Mouse (Mus musculus): ENCODE results near the gene Tssc4. TPM values are rescaled to one million over a fixed set of nuclear protein-coding genes. Genes with fewer than 3 reads are reported as not detected.

The Tssc4 gene
- polyA plus RNA-seq, 2 experiments, result 26.9 to 38.5 TPM

GRCm38 (mm10) chr7:143055499-143056186 lies 13.4 kb upstream of the Tssc4 start:
- H3K9me3 ChIP-seq (ENCODE audit: control insufficient read depth, low read length), result no peaks in the 10 kb centered on the region
- H3K4me1 ChIP-seq (replicated peaks; ENCODE audit: control insufficient read depth in 2 of 2, insufficient read depth in 2 of 2, low read length in 1 of 2), result peaks cover 47 to 69% of the 10 kb centered on the region in 2 experiments
- no peaks in the 10 kb centered on the region for H3K27me3 ChIP-seq (ENCODE audit: control insufficient read depth, insufficient read depth, low read length)
- H3K4me3 ChIP-seq (ENCODE audit: insufficient read depth in 1 of 2, low read depth in 2 of 2, low read length in 2 of 2), result no peak overlapping the region
- WGBS (ENCODE audit: insufficient replicate concordance), result 32% methylated on average over 11 of the region's 11 CpGs
- peak overlapping the region; percentile 87 for H3K4me2 ChIP-seq (ENCODE audit: low read depth)
- ATAC-seq (ENCODE audit: insufficient read depth), result no peak
- TF ChIP-seq EP300 (IDR thresholded peaks at IDR 0.05; ENCODE audit: low read depth) (no peak), CTCF (IDR thresholded peaks at IDR 0.05; ENCODE audit: low read depth) (no peak)
- no peaks in the 10 kb centered on the region for H3K36me3 ChIP-seq (replicated peaks; ENCODE audit: control insufficient read depth, insufficient read depth, low read depth)
- no peak for DNase-seq (ENCODE audit: low read depth in 3 of 3, low spot score in 3 of 3)
- H3K27ac ChIP-seq, result no peak overlapping the region
- H3K9ac ChIP-seq (replicated peaks), result no peak overlapping the region

- Histone ChIP-seq H3K9ac (replicated peaks) (no peak overlapping the region), H3K4me3 (ENCODE audit: insufficient read depth in 1 of 2, low read depth in 2 of 2, low read length in 2 of 2) (no peak overlapping the region), H3K27ac (peak overlapping the region; percentile 53; the same call in 1 of the 2 replicates), H3K4me2 (ENCODE audit: low read depth) (peak overlapping the region; percentile 60), H3K36me3 (replicated peaks; ENCODE audit: control insufficient read depth, insufficient read depth, low read depth) (0 out of 2 replicates have a peak, but pooled peaks cover 3% of the 10 kb centered on the region), H3K27me3 (ENCODE audit: control insufficient read depth, insufficient read depth, low read length) (no peaks in the 10 kb centered on the region), H3K9me3 (ENCODE audit: control insufficient read depth, low read length) (no peaks in the 10 kb centered on the region), H3K4me1 (replicated peaks; ENCODE audit: control insufficient read depth in 2 of 2, insufficient read depth in 2 of 2, low read length in 1 of 2) (peaks cover 43 to 67% of the 10 kb centered on the region in 2 experiments)
- DNase-seq (ENCODE audit: low read depth in 3 of 3, low spot score in 3 of 3) (no peak), ATAC-seq (ENCODE audit: insufficient read depth) (no peak)
- WGBS (ENCODE audit: insufficient replicate concordance), result 34% methylated on average over 5 of the region's 5 CpGs
- TF ChIP-seq EP300 (IDR thresholded peaks at IDR 0.05; ENCODE audit: low read depth) (no peak), CTCF (IDR thresholded peaks at IDR 0.05; ENCODE audit: low read depth) (no peak)
Measured at GRCm38 (mm10) chr7:143057023-143057422, 12.0 kb upstream of the Tssc4 start.

- peaks cover 43 to 64% of the 10 kb centered on the region in 2 experiments for H3K4me1 ChIP-seq (replicated peaks; ENCODE audit: control insufficient read depth in 2 of 2, insufficient read depth in 2 of 2, low read length in 1 of 2)
- H3K9ac ChIP-seq (replicated peaks), result no peak overlapping the region; the same call in 1 of the 2 replicates
- H3K27me3 ChIP-seq (ENCODE audit: control insufficient read depth, insufficient read depth, low read length), result no peaks in the 10 kb centered on the region
- no peak overlapping the region for H3K4me3 ChIP-seq (ENCODE audit: insufficient read depth in 1 of 2, low read depth in 2 of 2, low read length in 2 of 2)
- H3K36me3 ChIP-seq (replicated peaks; ENCODE audit: control insufficient read depth, insufficient read depth, low read depth), result peaks cover 3% of the 10 kb centered on the region; the same call in 1 of the 2 replicates
- DNase-seq (ENCODE audit: low read depth in 3 of 3, low spot score in 3 of 3), result peak; percentile 51 to 64 (median 54)
- peak; percentile 64 for ATAC-seq (ENCODE audit: insufficient read depth)
- WGBS (ENCODE audit: insufficient replicate concordance), result 6% methylated on average over 9 of the region's 9 CpGs
- peak overlapping the region; percentile 60 for H3K4me2 ChIP-seq (ENCODE audit: low read depth)
- TF ChIP-seq CTCF (IDR thresholded peaks at IDR 0.05; ENCODE audit: low read depth) (no peak), EP300 (IDR thresholded peaks at IDR 0.05; ENCODE audit: low read depth) (peak; percentile 75)
- H3K27ac ChIP-seq, result peak overlapping the region; percentile 53
- no peaks in the 10 kb centered on the region for H3K9me3 ChIP-seq (ENCODE audit: control insufficient read depth, low read length)
Measured at GRCm38 (mm10) chr7:143057667-143058220, 11.3 kb upstream of the Tssc4 start.

GRCm38 (mm10) chr7:143058221-143058697 lies 10.8 kb upstream of the Tssc4 start:
- DNase-seq (ENCODE audit: low read depth in 3 of 3, low spot score in 3 of 3) (no peak), ATAC-seq (ENCODE audit: insufficient read depth) (peak; percentile 26)
- Histone ChIP-seq H3K27ac (peak overlapping the region; percentile 8), H3K9me3 (ENCODE audit: control insufficient read depth, low read length) (no peaks in the 10 kb centered on the region), H3K27me3 (ENCODE audit: control insufficient read depth, insufficient read depth, low read length) (no peaks in the 10 kb centered on the region), H3K36me3 (replicated peaks; ENCODE audit: control insufficient read depth, insufficient read depth, low read depth) (peaks cover 4% of the 10 kb centered on the region; the same call in 1 of the 2 replicates), H3K4me2 (ENCODE audit: low read depth) (peak overlapping the region; percentile 60), H3K9ac (replicated peaks) (no peak overlapping the region), H3K4me3 (ENCODE audit: insufficient read depth in 1 of 2, low read depth in 2 of 2, low read length in 2 of 2) (no peak overlapping the region), H3K4me1 (replicated peaks; ENCODE audit: control insufficient read depth in 2 of 2, insufficient read depth in 2 of 2, low read length in 1 of 2) (peaks cover 43 to 64% of the 10 kb centered on the region in 2 experiments)
- no peak for TF ChIP-seq EP300 (IDR thresholded peaks at IDR 0.05; ENCODE audit: low read depth)
- TF ChIP-seq CTCF (IDR thresholded peaks at IDR 0.05; ENCODE audit: low read depth), result no peak
- WGBS (ENCODE audit: insufficient replicate concordance), result 19% methylated on average over 5 of the region's 5 CpGs

GRCm38 (mm10) chr7:143059202-143059870 lies 9.7 kb upstream of the Tssc4 start:
- no peak for ATAC-seq (ENCODE audit: insufficient read depth)
- Histone ChIP-seq H3K27me3 (ENCODE audit: control insufficient read depth, insufficient read depth, low read length) (no peaks in the 10 kb centered on the region), H3K27ac (no peak overlapping the region), H3K36me3 (replicated peaks; ENCODE audit: control insufficient read depth, insufficient read depth, low read depth) (peaks cover 12% of the 10 kb centered on the region; the same call in 1 of the 2 replicates), H3K9ac (replicated peaks) (no peak overlapping the region), H3K4me1 (replicated peaks; ENCODE audit: control insufficient read depth in 2 of 2, insufficient read depth in 2 of 2, low read length in 1 of 2) (peaks cover 43 to 56% of the 10 kb centered on the region in 2 experiments), H3K4me3 (ENCODE audit: insufficient read depth in 1 of 2, low read depth in 2 of 2, low read length in 2 of 2) (no peak overlapping the region), H3K9me3 (ENCODE audit: control insufficient read depth, low read length) (no peaks in the 10 kb centered on the region), H3K4me2 (ENCODE audit: low read depth) (no peak overlapping the region)
- DNase-seq (ENCODE audit: low read depth in 3 of 3, low spot score in 3 of 3), result no peak
- WGBS (ENCODE audit: insufficient replicate concordance), result 33% methylated on average over 5 of the region's 5 CpGs
- no peak for TF ChIP-seq CTCF (IDR thresholded peaks at IDR 0.05; ENCODE audit: low read depth)
- TF ChIP-seq EP300 (IDR thresholded peaks at IDR 0.05; ENCODE audit: low read depth), result no peak
